Mouse (Mus musculus) neural tube, postnatal 0 days (tissue): ENCODE results near the gene Prickle3. TPM values are rescaled to one million over a fixed set of nuclear protein-coding genes. Genes with fewer than 3 reads are reported as not detected.

Experiments
- polyA plus RNA-seq: library from polyadenylated mRNA; unstranded; fragments of >200 nt; fragmentation: Nextera tagmentation; extraction: Ambion mirVana; gene quantifications from 2 replicates; pipeline ENCODE4 v1.2.1, GENCODE M21; 2015

Prickle3 gene
- 1.6 and 1.8 TPM in 2 replicates for polyA plus RNA-seq

GRCm38 (mm10) chrX:7657221-7657639, at the start of gene Prickle3:
TSS of gene Prickle3 (plus strand) at chrX:7657260.

GRCm38 (mm10) chrX:7638401-7639091, 18.5 kb upstream of the Prickle3 start, which contains the start of gene Syp:
TSS of gene Syp (plus strand) at chrX:7638471.

GRCm38 (mm10) chrX:7670921-7671623, 14.0 kb downstream of the Prickle3 start, which contains the start of gene Plp2:
TSS of gene Plp2 (minus strand) at chrX:7671390.

GRCm38 (mm10) chrX:7680864-7681263, 23.8 kb downstream of the Prickle3 start, which contains the start of gene Magix:
TSS of gene Magix (minus strand) at chrX:7681251.

GRCm38 (mm10) chrX:7696954-7697381, 39.9 kb downstream of the Prickle3 start, which contains the start of gene Gpkow:
TSS of gene Gpkow (plus strand) at chrX:7697131.

GRCm38 (mm10) chrX:7714135-7714899, 57.3 kb downstream of the Prickle3 start, which contains the start of gene Wdr45:
TSS of gene Wdr45 (plus strand) at chrX:7714333.

Other genes starting within 250 kb of the Prickle3 start
- 0.14 TPM in 1 of 2 replicates, not detected in the other for gene Foxp3, start 83.6 kb upstream of the Prickle3 start, polyA plus RNA-seq
- gene Ppp1r3f, start 83.0 kb upstream of the Prickle3 start, polyA plus RNA-seq: 9.4 and 10.0 TPM in 2 replicates
- gene Ccdc22, start 51.7 kb upstream of the Prickle3 start, polyA plus RNA-seq: 19.7 and 20.6 TPM in 2 replicates
- 0.03 and 0.19 TPM in 2 replicates for gene Cacna1f, start 50.2 kb upstream of the Prickle3 start, polyA plus RNA-seq
- gene Syp, start 18.8 kb upstream of the Prickle3 start, polyA plus RNA-seq: 301 and 346 TPM in 2 replicates
- 24.1 and 30.5 TPM in 2 replicates for gene Plp2, start 14.1 kb downstream of the Prickle3 start, polyA plus RNA-seq
- gene Magix, start 24.0 kb downstream of the Prickle3 start, polyA plus RNA-seq: 0.09 TPM in 1 of 2 replicates, not detected in the other
- 36.7 and 37.7 TPM in 2 replicates for gene Gpkow, start 39.9 kb downstream of the Prickle3 start, polyA plus RNA-seq
- 32.1 and 33.5 TPM in 2 replicates for gene Wdr45, start 57.1 kb downstream of the Prickle3 start, polyA plus RNA-seq
- gene Gm45208, start 65.0 kb downstream of the Prickle3 start, polyA plus RNA-seq: 1.1 TPM in 1 of 2 replicates, not detected in the other
- gene Praf2, start 71.2 kb downstream of the Prickle3 start, polyA plus RNA-seq: 127 and 148 TPM in 2 replicates
- gene Ccdc120, start 93.6 kb downstream of the Prickle3 start, polyA plus RNA-seq: 38.8 and 40.7 TPM in 2 replicates
- gene Tfe3, start 105.3 kb downstream of the Prickle3 start, polyA plus RNA-seq: 21.2 and 23.8 TPM in 2 replicates
- 52.2 and 56.6 TPM in 2 replicates for gene Gripap1, start 132.5 kb downstream of the Prickle3 start, polyA plus RNA-seq
- gene Kcnd1, start 165.0 kb downstream of the Prickle3 start, polyA plus RNA-seq: 7.6 and 8.1 TPM in 2 replicates
- 34.5 and 38.3 TPM in 2 replicates for gene Otud5, start 184.1 kb downstream of the Prickle3 start, polyA plus RNA-seq
- 27.0 and 30.5 TPM in 2 replicates for gene Pim2, start 221.0 kb downstream of the Prickle3 start, polyA plus RNA-seq
- 50.9 and 54.9 TPM in 2 replicates for gene Slc35a2, start 226.8 kb downstream of the Prickle3 start, polyA plus RNA-seq
- gene Pqbp1, start 242.0 kb downstream of the Prickle3 start, polyA plus RNA-seq: 190 and 200 TPM in 2 replicates
- gene Timm17b, start 242.1 kb downstream of the Prickle3 start, polyA plus RNA-seq: 124 and 134 TPM in 2 replicates